Mouse (Mus musculus) neural tube, embryonic 13.5 days (tissue): Measurements from ENCODE around the gene Sox5. TPM values are rescaled to one million over a fixed set of nuclear protein-coding genes. Genes with fewer than 3 reads are reported as not detected.

Source experiments
- ATAC-seq: fragments of 200-750 bp; cut with Nextera tagmentation; 2 replicates; pipeline ENCODE4 v1.8.0; 2017; ENCODE audit warnings: low read depth, mild to moderate bottlenecking, moderate TSS enrichment, moderate library complexity
- H3K27ac ChIP-seq: fragments of 300-500 bp; sonication (generic); replicated peaks from 2 replicates; pipeline ENCODE4 v1.5.1; 2015; ENCODE audit warnings: moderate library complexity, mild to moderate bottlenecking, inconsistent platforms
- H3K27me3 ChIP-seq: fragments of 300-500 bp; sonication (generic); 2 replicates; pipeline ENCODE4 v1.6.1; 2015; ENCODE audit warnings: mild to moderate bottlenecking, inconsistent platforms
- H3K36me3 ChIP-seq: fragments of 300-500 bp; sonication (generic); 2 replicates; pipeline ENCODE4 v1.6.1; 2015; ENCODE audit warnings: mild to moderate bottlenecking, inconsistent platforms
- H3K4me1 ChIP-seq: fragments of 300-500 bp; sonication (generic); replicated peaks from 2 replicates; pipeline ENCODE4 v1.6.1; 2015; ENCODE audit warnings: inconsistent platforms
- H3K4me2 ChIP-seq: fragments of 300-500 bp; sonication (generic); 2 replicates; pipeline ENCODE4 v1.6.1; 2015; ENCODE audit warnings: inconsistent platforms, mild to moderate bottlenecking, moderate library complexity
- H3K4me3 ChIP-seq: fragments of 300-500 bp; sonication (generic); 2 replicates; pipeline ENCODE4 v1.5.1; 2015; ENCODE audit warnings: mild to moderate bottlenecking, inconsistent platforms
- H3K9ac ChIP-seq: fragments of 300-500 bp; sonication (generic); 2 replicates; pipeline ENCODE4 v1.6.1; 2015; ENCODE audit warnings: moderate library complexity, mild to moderate bottlenecking, inconsistent platforms
- H3K9me3 ChIP-seq: fragments of 300-500 bp; sonication (generic); 2 replicates; pipeline ENCODE4 v1.6.1; 2016; ENCODE audit warnings: inconsistent platforms
- WGBS: fragments of 180-500 bp; shearing (Covaris S2); methylation state at CpG from one replicate; pipeline ENCODE4 v1.1.7; 2015; 5-methylcytosine and 5-hydroxymethylcytosine counted together
- polyA plus RNA-seq: library from polyadenylated mRNA; unstranded; fragments of >200 nt; fragmentation: Nextera tagmentation; extraction: Ambion mirVana; gene quantifications from 2 replicates; pipeline ENCODE4 v1.2.1, GENCODE M21; 2015

Gene Sox5
- polyA plus RNA-seq, 1 experiment from 2014 or later: 24.8 TPM

GRCm38 (mm10) chr6:144106848-144107247, 674.9 kb downstream of the Sox5 start:
- H3K4me1 ChIP-seq: peaks cover 17% of the 10 kb centered on the region
- 17% methylated on average over 10 of the region's 10 CpGs for WGBS
- H3K9me3 ChIP-seq: no peaks in the 10 kb centered on the region
- H3K27me3 ChIP-seq: no peaks in the 10 kb centered on the region
- H3K4me3 ChIP-seq: no peak overlapping the region
- ATAC-seq: no peak
- no peak overlapping the region for H3K9ac ChIP-seq
- H3K4me2 ChIP-seq: peak overlapping the region; percentile 23
- H3K27ac ChIP-seq: no peak overlapping the region
- H3K36me3 ChIP-seq: no peaks in the 10 kb centered on the region

- 85% methylated on average over 12 of the region's 12 CpGs for WGBS
- no peaks in the 10 kb centered on the region for H3K9me3 ChIP-seq
- ATAC-seq: no peak
Measured at GRCm38 (mm10) chr6:144105645-144106044, 676.1 kb downstream of the Sox5 start.

GRCm38 (mm10) chr6:144103612-144104011, 678.2 kb downstream of the Sox5 start:
- no peak for ATAC-seq
- 89% methylated on average over 6 of the region's 6 CpGs for WGBS
- Histone ChIP-seq H3K9me3 (no peaks in the 10 kb centered on the region), H3K27me3 (no peaks in the 10 kb centered on the region), H3K36me3 (no peaks in the 10 kb centered on the region), H3K4me1 (peaks cover 12% of the 10 kb centered on the region; the same call in 1 of the 2 replicates), H3K4me2 (no peak overlapping the region), H3K9ac (no peak overlapping the region), H3K27ac (no peak overlapping the region), H3K4me3 (no peak overlapping the region)

More at GRCm38 (mm10) chr6:144105645-144106044, 676.1 kb downstream of the Sox5 start:
- H3K27ac ChIP-seq: no peak overlapping the region
- no peak overlapping the region for H3K9ac ChIP-seq
- no peaks in the 10 kb centered on the region for H3K36me3 ChIP-seq
- no peak overlapping the region for H3K4me3 ChIP-seq
- no peaks in the 10 kb centered on the region for H3K27me3 ChIP-seq
- H3K4me1 ChIP-seq: peaks cover 12% of the 10 kb centered on the region; the same call in 1 of the 2 replicates
- no peak overlapping the region for H3K4me2 ChIP-seq

- WGBS: 89% methylated on average over 1 of the region's 1 CpGs
- no peak overlapping the region for H3K27ac ChIP-seq
- 0 out of 2 replicates have a peak, but pooled peaks cover 4% of the 10 kb centered on the region for H3K4me1 ChIP-seq
- no peaks in the 10 kb centered on the region for H3K9me3 ChIP-seq
- no peak overlapping the region for H3K9ac ChIP-seq
- H3K36me3 ChIP-seq: no peaks in the 10 kb centered on the region
- no peak overlapping the region for H3K4me3 ChIP-seq
- H3K4me2 ChIP-seq: no peak overlapping the region
- ATAC-seq: no peak
- no peaks in the 10 kb centered on the region for H3K27me3 ChIP-seq
Measured at GRCm38 (mm10) chr6:144100852-144101251, 680.9 kb downstream of the Sox5 start.

- no peak for ATAC-seq
Measured at GRCm38 (mm10) chr6:144098119-144098518, 683.7 kb downstream of the Sox5 start.

GRCm38 (mm10) chr6:144088256-144088655, 693.5 kb downstream of the Sox5 start:
- H3K4me3 ChIP-seq: no peak overlapping the region
- 64% methylated on average over 3 of the region's 3 CpGs for WGBS
- no peaks in the 10 kb centered on the region for H3K27me3 ChIP-seq
- H3K9ac ChIP-seq: no peak overlapping the region
- peaks cover 5% of the 10 kb centered on the region for H3K4me1 ChIP-seq
- H3K9me3 ChIP-seq: no peaks in the 10 kb centered on the region
- H3K36me3 ChIP-seq: no peaks in the 10 kb centered on the region
- no peak overlapping the region for H3K4me2 ChIP-seq
- no peak for ATAC-seq
- H3K27ac ChIP-seq: no peak overlapping the region

More at GRCm38 (mm10) chr6:144098119-144098518, 683.7 kb downstream of the Sox5 start:
- Histone ChIP-seq H3K4me2 (peak overlapping the region; percentile 33), H3K9ac (no peak overlapping the region), H3K4me3 (no peak overlapping the region), H3K4me1 (0 out of 2 replicates have a peak, but pooled peaks cover 4% of the 10 kb centered on the region), H3K36me3 (no peaks in the 10 kb centered on the region), H3K27me3 (no peaks in the 10 kb centered on the region), H3K27ac (no peak overlapping the region), H3K9me3 (no peaks in the 10 kb centered on the region)
- WGBS: 57% methylated on average over 9 of the region's 9 CpGs

- 72% methylated on average over 1 of the region's 1 CpGs for WGBS
- no peak overlapping the region for H3K4me3 ChIP-seq
Measured at GRCm38 (mm10) chr6:144086096-144086810, 695.5 kb downstream of the Sox5 start.

GRCm38 (mm10) chr6:144082297-144082696, 699.5 kb downstream of the Sox5 start:
- H3K4me2 ChIP-seq: no peak overlapping the region
- 82% methylated on average over 9 of the region's 9 CpGs for WGBS
- no peaks in the 10 kb centered on the region for H3K9me3 ChIP-seq
- no peak overlapping the region for H3K4me3 ChIP-seq
- H3K36me3 ChIP-seq: no peaks in the 10 kb centered on the region
- no peak overlapping the region for H3K9ac ChIP-seq
- ATAC-seq: no peak
- no peaks in the 10 kb centered on the region for H3K4me1 ChIP-seq
- H3K27ac ChIP-seq: no peak overlapping the region
- H3K27me3 ChIP-seq: no peaks in the 10 kb centered on the region

More at GRCm38 (mm10) chr6:144086096-144086810, 695.5 kb downstream of the Sox5 start:
- no peak overlapping the region for H3K27ac ChIP-seq
- H3K9ac ChIP-seq: no peak overlapping the region
- no peak for ATAC-seq
- H3K27me3 ChIP-seq: no peaks in the 10 kb centered on the region
- H3K9me3 ChIP-seq: no peaks in the 10 kb centered on the region
- no peaks in the 10 kb centered on the region for H3K36me3 ChIP-seq
- H3K4me1 ChIP-seq: peaks cover 5% of the 10 kb centered on the region
- H3K4me2 ChIP-seq: no peak overlapping the region

- H3K4me3 ChIP-seq: no peak overlapping the region
- 91% methylated on average over 7 of the region's 7 CpGs for WGBS
- H3K27ac ChIP-seq: no peak overlapping the region
- ATAC-seq: no peak
- no peaks in the 10 kb centered on the region for H3K36me3 ChIP-seq
- H3K4me2 ChIP-seq: no peak overlapping the region
- H3K9ac ChIP-seq: no peak overlapping the region
- no peaks in the 10 kb centered on the region for H3K27me3 ChIP-seq
- H3K9me3 ChIP-seq: no peaks in the 10 kb centered on the region
- 0 out of 2 replicates have a peak, but pooled peaks cover 6% of the 10 kb centered on the region for H3K4me1 ChIP-seq
Measured at GRCm38 (mm10) chr6:144077826-144078225, 704.0 kb downstream of the Sox5 start.

- Histone ChIP-seq H3K4me3 (no peak overlapping the region), H3K4me1 (0 out of 2 replicates have a peak, but pooled peaks cover 6% of the 10 kb centered on the region), H3K27me3 (no peaks in the 10 kb centered on the region), H3K4me2 (no peak overlapping the region), H3K27ac (no peak overlapping the region), H3K36me3 (no peaks in the 10 kb centered on the region), H3K9me3 (no peaks in the 10 kb centered on the region), H3K9ac (no peak overlapping the region)
- WGBS: 89% methylated on average over 4 of the region's 4 CpGs
- ATAC-seq: no peak
Measured at GRCm38 (mm10) chr6:144076376-144076775, 705.4 kb downstream of the Sox5 start.

GRCm38 (mm10) chr6:144075327-144075941, 706.3 kb downstream of the Sox5 start:
- Histone ChIP-seq H3K4me1 (0 out of 2 replicates have a peak, but pooled peaks cover 6% of the 10 kb centered on the region), H3K9me3 (no peaks in the 10 kb centered on the region), H3K9ac (no peak overlapping the region), H3K27ac (no peak overlapping the region), H3K4me3 (no peak overlapping the region), H3K27me3 (no peaks in the 10 kb centered on the region), H3K36me3 (no peaks in the 10 kb centered on the region), H3K4me2 (no peak overlapping the region)
- 89% methylated on average over 12 of the region's 12 CpGs for WGBS
- no peak for ATAC-seq

GRCm38 (mm10) chr6:144074826-144075225, 707.0 kb downstream of the Sox5 start:
- H3K9ac ChIP-seq: no peak overlapping the region
- no peaks in the 10 kb centered on the region for H3K36me3 ChIP-seq
- no peak overlapping the region for H3K4me2 ChIP-seq
- H3K27ac ChIP-seq: no peak overlapping the region
- H3K27me3 ChIP-seq: no peaks in the 10 kb centered on the region
- no peak for ATAC-seq
- no peak overlapping the region for H3K4me3 ChIP-seq
- 0 out of 2 replicates have a peak, but pooled peaks cover 6% of the 10 kb centered on the region for H3K4me1 ChIP-seq
- no peaks in the 10 kb centered on the region for H3K9me3 ChIP-seq
- 60% methylated on average over 9 of the region's 9 CpGs for WGBS
